Comparison of ENCODE assay signal across 11 mouse cellular contexts in the genomic region with DNA sequence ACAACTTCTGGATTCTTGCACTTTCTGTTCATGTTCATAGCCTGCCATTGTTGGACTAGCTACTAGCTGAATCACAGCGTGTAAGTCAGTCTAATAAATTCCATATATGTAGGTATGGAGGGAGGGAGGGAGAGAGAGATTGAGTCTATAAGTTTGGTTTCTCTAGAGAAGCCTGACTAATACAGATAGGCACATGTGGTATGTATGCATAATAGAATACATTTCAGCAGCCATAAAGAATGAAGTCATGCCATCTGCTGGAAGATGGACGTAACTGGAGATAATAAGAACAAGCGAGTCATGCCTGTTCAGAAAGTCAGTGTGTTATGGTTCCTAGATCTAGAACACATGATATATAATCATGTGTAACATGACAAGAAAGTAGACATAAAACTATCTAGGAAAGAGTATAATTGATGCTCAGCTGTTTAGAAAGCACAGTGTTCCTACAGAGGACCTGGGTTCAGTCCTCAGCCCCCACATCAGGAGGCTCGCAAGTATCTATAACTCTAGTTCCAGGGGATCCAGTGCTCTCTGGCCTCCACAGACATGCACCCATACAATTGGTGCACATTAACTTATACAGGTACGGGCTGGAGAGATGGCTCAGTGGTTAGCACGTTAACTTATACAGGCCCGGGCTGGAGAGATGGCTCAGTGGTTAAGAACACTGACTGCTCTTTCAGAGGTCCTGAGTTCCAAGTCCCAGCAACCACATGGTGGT.
DNase-seq lines count a peak whose midpoint lies in the region; ATAC-seq and TF ChIP-seq lines count a peak whose summit lies in the region.
"Had no signal": no experiment of that assay in that cellular context is flagged by ENCODE, and none has a peak within 500 bp of the region (broad histone marks: within the 10 kb centered on the region; RNA-seq: fewer than 3 reads in every experiment).

No protein-coding gene starts in this region.

- peak; percentile 39 to 62 for DNase-seq in left cerebral cortex, postnatal 14 days (ENCODE audit: low spot score in 2 of 2)
- DNase-seq in left cerebral cortex, adult 18-20 months (ENCODE audit: low spot score in 2 of 2), result no peak
- no peak for DNase-seq in G1E (ENCODE audit: low spot score)
- DNase-seq in brain, embryonic 14.5 days (ENCODE audit: low read depth), result peak; percentile 76
- DNase-seq in adrenal gland, postnatal 14 days, result no peak
- no peak for DNase-seq in cerebellum, adult 8-10 months
- DNase-seq in frontal cortex, postnatal 14 days (ENCODE audit: low spot score in 2 of 2), result no peak
- DNase-seq: liver had no signal

- intact Hi-C loops in left cerebral cortex, postnatal 14 days (cut with DNase I), result no loop called here

- no peak for TF ChIP-seq POLR2A in brain, embryonic 14.5 days (IDR thresholded peaks at IDR 0.05; ENCODE audit: borderline replicate concordance, extremely low read depth, insufficient read depth, insufficient read length, poor library complexity, severe bottlenecking)

- H3K36me3 ChIP-seq in G1E (replicated peaks), result no peaks in the 10 kb centered on the region
- H3K36me3 ChIP-seq: neural tube, embryonic 12.5 days; stomach, embryonic 15.5 days had no signal

- H3K9me3 ChIP-seq in G1E (replicated peaks), result no peaks in the 10 kb centered on the region
- H3K9me3 ChIP-seq: neural tube, embryonic 12.5 days; stomach, embryonic 15.5 days had no signal

- TF ChIP-seq CTCF in G1E (IDR thresholded peaks at IDR 0.05; ENCODE audit: low read depth, low read length), result no peak
- peak; percentile 25; the same call in 1 of the 2 replicates for TF ChIP-seq CTCF in brain, embryonic 14.5 days (IDR thresholded peaks at IDR 0.05; ENCODE audit: borderline replicate concordance, extremely low read depth, insufficient read depth, insufficient read length)

- H3K4me1 ChIP-seq in G1E (ENCODE audit: insufficient read depth, low read depth, low read length), result 0 out of 2 replicates have a peak, but pooled peaks cover 4% of the 10 kb centered on the region
- H3K4me1 ChIP-seq: neural tube, embryonic 12.5 days; stomach, embryonic 15.5 days had no signal

- peak; percentile 54; the same call in 1 of the 2 replicates for ATAC-seq in G1E (ENCODE audit: extremely low read depth, insufficient number of reproducible peaks, low FRiP score, poor library complexity, severe bottlenecking)
- peak; percentile 96 for ATAC-seq in megakaryocyte-erythroid progenitor cell, adult 5-6 weeks (replicated peaks; ENCODE audit: low FRiP score, low TSS enrichment, poor library complexity, severe bottlenecking)

- H3K4me3 ChIP-seq in G1E (ENCODE audit: low read depth, low read length), result no peak overlapping the region
- H3K4me3 ChIP-seq: neural tube, embryonic 12.5 days; stomach, embryonic 15.5 days had no signal

- H3K27me3 ChIP-seq in G1E (ENCODE audit: insufficient read depth, low read length), result peaks cover 20% of the 10 kb centered on the region
- H3K27me3 ChIP-seq: neural tube, embryonic 12.5 days; stomach, embryonic 15.5 days had no signal

Comparison
In these comparisons a context has a peak if more than half of its experiments do, and no peak if none do; other contexts are left out.
1. DNase-seq: peak in left cerebral cortex, postnatal 14 days (2 of 2) and brain, embryonic 14.5 days (single experiment); none in left cerebral cortex, adult 18-20 months (0 of 2), G1E (single experiment), adrenal gland, postnatal 14 days (single experiment), cerebellum, adult 8-10 months (single experiment) and frontal cortex, postnatal 14 days (0 of 2).